Mouse (Mus musculus): Measurements from ENCODE around the gene Dpf2.

- TF ChIP-seq CTCF (IDR thresholded peaks at IDR 0.05; ENCODE audit: low read depth), result no peak
- no peak for TF ChIP-seq EP300 (optimal IDR thresholded peaks at IDR 0.05)
Measured at GRCm38 (mm10) chr19:5889211-5889610, 23.6 kb downstream of the Dpf2 start.

Data from stomach, postnatal 0 days (tissue).